ENCODE assay signal across 8 mouse cellular contexts in genomic region chr2:151996229-151997189, GRCm38 (mm10). TPM values are rescaled to one million over a fixed set of nuclear protein-coding genes. Genes with fewer than 3 reads are reported as not detected.
DNase-seq lines count a peak whose midpoint lies in the region; ATAC-seq and TF ChIP-seq lines count a peak whose summit lies in the region.

Gene Slc52a3, plus strand, starts transcription at chr2:151996511.

- no peaks in the 10 kb centered on the region for H3K36me3 ChIP-seq in heart, embryonic 10.5 days
- no peaks in the 10 kb centered on the region for H3K36me3 ChIP-seq in kidney, embryonic 16.5 days (ENCODE audit: insufficient read depth, low read length)
- no peaks in the 10 kb centered on the region for H3K36me3 ChIP-seq in liver, adult 2 months (ENCODE audit: control insufficient read depth, insufficient read depth, low read length)
- H3K36me3 ChIP-seq in stomach, embryonic 15.5 days: no peaks in the 10 kb centered on the region

- H3K9me3 ChIP-seq in heart, embryonic 10.5 days: no peaks in the 10 kb centered on the region
- no peaks in the 10 kb centered on the region for H3K9me3 ChIP-seq in kidney, embryonic 16.5 days (ENCODE audit: low read length)
- no peaks in the 10 kb centered on the region for H3K9me3 ChIP-seq in stomach, embryonic 15.5 days

- peak; percentile 72 for TF ChIP-seq CTCF in bone marrow macrophage, adult 2 months (IDR thresholded peaks at IDR 0.05; ENCODE audit: low read depth, low read length)
- peak; percentile 60 for TF ChIP-seq CTCF in embryonic fibroblast, embryonic 13.5 days (IDR thresholded peaks at IDR 0.05; ENCODE audit: borderline replicate concordance, insufficient read depth, low read length)
- TF ChIP-seq CTCF in liver, adult 2 months (IDR thresholded peaks at IDR 0.05; ENCODE audit: low read depth, low read length): peak; percentile 90

- WGBS in heart, embryonic 10.5 days: 7% methylated on average over 35 of the region's 35 CpGs
- WGBS in kidney, embryonic 16.5 days: 6% methylated on average over 35 of the region's 35 CpGs
- 6% methylated on average over 35 of the region's 35 CpGs for WGBS in liver, adult 2 months
- WGBS in stomach, embryonic 15.5 days: 10% methylated on average over 35 of the region's 35 CpGs

- H3K27me3 ChIP-seq in heart, embryonic 10.5 days (ENCODE audit: insufficient read depth, poor library complexity, severe bottlenecking): peaks cover 99% of the 10 kb centered on the region
- peaks cover 28% of the 10 kb centered on the region for H3K27me3 ChIP-seq in kidney, embryonic 16.5 days (ENCODE audit: insufficient read depth, low read length)
- H3K27me3 ChIP-seq in liver, adult 2 months (ENCODE audit: control insufficient read depth, insufficient read depth, low read length): no peaks in the 10 kb centered on the region
- H3K27me3 ChIP-seq in stomach, embryonic 15.5 days (replicated peaks): peaks cover 17% of the 10 kb centered on the region

- no peak for TF ChIP-seq POLR2A in bone marrow macrophage, adult 2 months (IDR thresholded peaks at IDR 0.05; ENCODE audit: borderline replicate concordance, low read depth, low read length)
- TF ChIP-seq POLR2A in embryonic fibroblast, embryonic 13.5 days (IDR thresholded peaks at IDR 0.05; ENCODE audit: low read depth, low read length): no peak
- TF ChIP-seq POLR2A in liver, adult 2 months (IDR thresholded peaks at IDR 0.05; ENCODE audit: extremely low read depth, insufficient read depth, low read length): no peak

- H3K4me1 ChIP-seq in bone marrow macrophage, adult 2 months (ENCODE audit: control insufficient read depth, insufficient read depth, low read length): peaks cover 14% of the 10 kb centered on the region
- peaks cover 3% of the 10 kb centered on the region; the same call in 1 of the 2 replicates for H3K4me1 ChIP-seq in embryonic fibroblast, embryonic 13.5 days (ENCODE audit: control insufficient read depth, insufficient read depth, low read length)
- H3K4me1 ChIP-seq in heart, embryonic 10.5 days: peaks cover 33% of the 10 kb centered on the region
- peaks cover 33% of the 10 kb centered on the region for H3K4me1 ChIP-seq in kidney, embryonic 16.5 days (ENCODE audit: insufficient read depth, low read length)
- H3K4me1 ChIP-seq in liver, adult 2 months (ENCODE audit: control insufficient read depth, insufficient read depth, low read length): peaks cover 4% of the 10 kb centered on the region; the same call in 1 of the 2 replicates
- H3K4me1 ChIP-seq in stomach, embryonic 15.5 days: peaks cover 7% of the 10 kb centered on the region

- 0 out of 2 replicates have a peak, but pooled peaks have one; percentile 7 for ATAC-seq in kidney, embryonic 16.5 days (ENCODE audit: low FRiP score, low TSS enrichment)
- ATAC-seq in stomach, embryonic 15.5 days (ENCODE audit: insufficient read depth, low FRiP score, low read depth): 0 out of 2 replicates have a peak, but pooled peaks have one; percentile 27

- H3K79me2 ChIP-seq in liver, adult 2 months (ENCODE audit: control insufficient read depth, insufficient read depth, low read length): no peaks in the 10 kb centered on the region

- no peak within 1 kb of the TSS for H3K27ac ChIP-seq in bone marrow macrophage, adult 2 months (ENCODE audit: insufficient read depth, low read depth, low read length)
- no peak within 1 kb of the TSS for H3K27ac ChIP-seq in embryonic fibroblast, embryonic 13.5 days (ENCODE audit: insufficient read depth, low read length)
- H3K27ac ChIP-seq in heart, embryonic 10.5 days: peak within 1 kb of the TSS; percentile 10; the same call in 1 of the 2 replicates
- H3K27ac ChIP-seq in kidney, embryonic 16.5 days (ENCODE audit: low read length): no peak within 1 kb of the TSS
- H3K27ac ChIP-seq in liver, adult 2 months (replicated peaks; ENCODE audit: insufficient read depth, low read depth, low read length): no peak within 1 kb of the TSS
- no peak within 1 kb of the TSS for H3K27ac ChIP-seq in stomach, embryonic 15.5 days

- peak within 1 kb of the TSS; percentile 38; the same call in 1 of the 2 replicates for H3K4me3 ChIP-seq in bone marrow macrophage, adult 2 months (ENCODE audit: insufficient read depth, low read length)
- no peak within 1 kb of the TSS for H3K4me3 ChIP-seq in embryonic fibroblast, embryonic 13.5 days (ENCODE audit: insufficient read depth, low read length)
- H3K4me3 ChIP-seq in heart, embryonic 10.5 days: peak within 1 kb of the TSS; percentile 45
- H3K4me3 ChIP-seq in kidney, embryonic 16.5 days (ENCODE audit: low read length): peak within 1 kb of the TSS; percentile 26
- H3K4me3 ChIP-seq in liver, adult 2 months (ENCODE audit: insufficient read depth, low read depth, low read length): peak within 1 kb of the TSS; percentile 3; the same call in 1 of the 2 replicates
- peak within 1 kb of the TSS; percentile 28 for H3K4me3 ChIP-seq in stomach, embryonic 15.5 days (replicated peaks)

- peak; percentile 83 for DNase-seq in A20 (ENCODE audit: low read depth, low spot score)
- DNase-seq in heart, embryonic 10.5 days (ENCODE audit: low spot score): peak; percentile 94
- DNase-seq in liver, adult 2 months (ENCODE audit: extremely low read depth, low read depth, low spot score): peak; percentile 42
- DNase-seq in neural tube, embryonic 10.5 days (ENCODE audit: extremely low spot score, low spot score): peak; percentile 90

- peak within 1 kb of the TSS; percentile 1; the same call in 1 of the 2 replicates for H3K9ac ChIP-seq in kidney, embryonic 16.5 days (replicated peaks; ENCODE audit: low read length)
- no peak within 1 kb of the TSS; the same call in 1 of the 2 replicates for H3K9ac ChIP-seq in liver, adult 2 months (ENCODE audit: low read depth, low read length)
- no peak within 1 kb of the TSS for H3K9ac ChIP-seq in stomach, embryonic 15.5 days

- peak within 1 kb of the TSS; percentile 40 for H3K4me2 ChIP-seq in kidney, embryonic 16.5 days (replicated peaks; ENCODE audit: low read depth, low read length)
- peak within 1 kb of the TSS; percentile 43 for H3K4me2 ChIP-seq in stomach, embryonic 15.5 days

RNA-seq across cellular contexts. Expression of gene Slc52a3, which starts in this region (rescaled TPM):
- 0.83 and 1.4 TPM in 2 replicates for polyA plus RNA-seq in bone marrow macrophage, adult 2 months (2012; ENCODE audit: insufficient read depth, insufficient read length, missing spikeins)
- 0.55 and 0.60 TPM in 2 replicates for polyA plus RNA-seq in embryonic fibroblast, embryonic 13.5 days (2011; ENCODE audit: insufficient read length, low read depth, missing spikeins)
- 1.2 and 1.3 TPM in 2 replicates for polyA plus RNA-seq in heart, embryonic 10.5 days (2016; fragmentation: Nextera tagmentation; extraction: Ambion mirVana)
- polyA plus RNA-seq in kidney, embryonic 16.5 days (2015; fragmentation: Nextera tagmentation; extraction: Ambion mirVana): 25.2 and 28.2 TPM in 2 replicates
- total RNA-seq in liver, adult 2 months (2014; rRNA removed): 0.18 and 0.20 TPM in 2 replicates
- polyA plus RNA-seq in liver, adult 2 months (2012; rRNA removed): 0.48 and 0.62 TPM in 2 replicates
- polyA plus RNA-seq in stomach, embryonic 15.5 days (2015; fragmentation: Nextera tagmentation; extraction: Ambion mirVana): 4.9 and 7.3 TPM in 2 replicates

Comparison
In these comparisons a context has a peak if more than half of its experiments do, and no peak if none do; other contexts are left out.
1. Peak in DNase-seq and H3K4me3 ChIP-seq in liver, adult 2 months; RNA of the gene not detected or under 1 TPM.
2. DNase-seq: peak in every context shown above with its lines; median percentile 94 in heart, embryonic 10.5 days; 90 in neural tube, embryonic 10.5 days; 83 in A20; 42 in liver, adult 2 months.